Mouse (Mus musculus) brain, embryonic 18.5 days (tissue): Measurements from ENCODE around the gene Pde4c.

ENCODE experiments used
- DNase-seq: peaks from one replicate; pipeline ENCODE4 v3.0.0-alpha.2; 2012; ENCODE audit warnings: low read depth, low spot score

Gene Pde4c

GRCm38 (mm10) chr8:70723486-70724210, at the start of gene Pde4c:
TSS of gene Pde4c (plus strand) at chr8:70723720.
- DNase-seq = no peak

- no peak for DNase-seq
Observed at GRCm38 (mm10) chr8:70674109-70674508, 49.4 kb upstream of the Pde4c start.

DNA sequence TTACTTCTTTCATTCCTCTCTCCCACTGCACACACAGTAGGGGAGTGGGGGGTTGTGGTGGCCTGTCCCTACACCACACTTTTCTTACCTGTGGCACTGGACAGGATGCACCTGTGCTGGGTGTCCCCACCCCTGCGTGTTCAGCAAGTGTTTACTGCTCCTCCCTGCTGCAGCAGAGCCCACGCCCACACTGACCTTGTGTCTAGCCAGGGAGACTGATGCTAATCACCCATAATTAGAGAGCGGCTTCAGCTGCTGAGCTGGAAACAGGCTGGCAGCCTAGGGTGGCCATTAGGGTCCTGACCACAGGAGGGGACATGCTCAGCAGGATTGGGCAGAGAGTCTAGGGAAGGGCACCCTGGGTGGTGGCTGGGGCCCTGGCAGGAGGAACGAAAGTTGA, 48.8 kb upstream of the Pde4c start:
- DNase-seq = no peak

DNA sequence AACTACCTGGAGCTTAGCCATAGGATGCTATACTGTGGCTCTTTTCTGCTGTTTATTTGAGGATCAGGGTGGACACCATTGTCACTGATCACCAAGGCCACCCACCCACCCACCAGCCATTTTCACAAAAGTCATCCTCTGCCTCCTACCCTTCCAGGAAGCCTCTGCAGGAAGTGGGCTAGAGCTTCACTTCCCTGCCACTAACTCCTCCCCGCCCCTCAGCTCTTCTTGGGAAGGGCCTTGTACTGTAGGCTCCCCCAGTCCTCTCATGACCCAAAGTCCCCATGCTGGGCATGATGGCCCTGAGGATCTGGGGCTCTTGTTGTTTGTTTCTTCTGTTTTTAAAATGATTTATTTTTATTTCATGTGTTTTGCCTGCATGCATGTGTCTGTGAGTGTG, 48.2 kb upstream of the Pde4c start:
- no peak for DNase-seq

DNA sequence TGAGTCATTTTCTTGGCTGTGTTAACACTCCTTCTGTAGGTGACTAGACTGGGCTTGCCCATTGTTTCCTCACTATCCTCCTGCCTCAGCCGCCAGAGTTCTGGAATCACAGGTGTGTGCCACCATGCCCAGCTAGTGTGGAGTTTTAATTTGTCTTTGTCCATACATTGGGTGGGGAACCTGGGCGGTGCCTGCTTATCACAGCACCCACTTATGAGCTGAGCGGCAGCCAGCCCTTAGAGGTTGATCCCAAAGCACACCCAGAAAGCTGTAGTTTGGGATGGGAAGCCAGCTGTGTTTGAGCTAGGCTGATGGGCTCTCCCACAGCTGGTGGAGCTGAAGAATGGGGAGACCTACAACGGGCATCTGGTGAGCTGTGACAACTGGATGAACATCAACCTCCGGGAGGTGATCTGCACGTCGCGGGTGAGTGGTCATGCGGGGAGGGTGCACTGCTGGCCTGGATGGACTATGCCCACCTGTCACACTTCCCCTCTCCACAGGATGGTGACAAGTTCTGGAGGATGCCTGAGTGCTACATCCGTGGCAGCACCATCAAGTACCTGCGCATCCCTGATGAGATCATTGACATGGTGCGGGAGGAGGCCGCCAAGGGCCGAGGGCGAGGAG, 46.0 kb upstream of the Pde4c start:
- DNase-seq = no peak

GRCm38 (mm10) chr8:70678679-70679078, 44.8 kb upstream of the Pde4c start:
- DNase-seq = no peak

DNA sequence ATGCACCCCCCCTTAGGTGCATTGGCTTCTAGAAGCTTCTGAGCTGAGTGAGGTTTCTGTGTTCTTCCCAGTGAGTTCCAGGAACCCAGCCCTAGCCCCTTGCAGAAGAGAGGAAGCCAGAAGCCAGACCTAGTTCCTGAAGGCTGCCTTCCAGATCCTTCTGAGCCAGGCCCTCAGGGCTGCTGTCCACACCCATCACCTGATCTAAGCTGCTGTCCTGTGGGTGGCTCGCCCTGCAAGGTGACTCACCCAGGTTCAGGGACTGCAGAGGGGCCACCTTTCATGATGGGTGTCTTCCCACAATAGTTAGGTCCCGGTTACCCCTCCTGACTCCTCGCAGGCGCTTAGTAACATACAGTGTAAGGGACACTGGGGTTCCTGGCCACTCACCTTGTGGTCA, 44.1 kb upstream of the Pde4c start:
- DNase-seq = no peak

DNA sequence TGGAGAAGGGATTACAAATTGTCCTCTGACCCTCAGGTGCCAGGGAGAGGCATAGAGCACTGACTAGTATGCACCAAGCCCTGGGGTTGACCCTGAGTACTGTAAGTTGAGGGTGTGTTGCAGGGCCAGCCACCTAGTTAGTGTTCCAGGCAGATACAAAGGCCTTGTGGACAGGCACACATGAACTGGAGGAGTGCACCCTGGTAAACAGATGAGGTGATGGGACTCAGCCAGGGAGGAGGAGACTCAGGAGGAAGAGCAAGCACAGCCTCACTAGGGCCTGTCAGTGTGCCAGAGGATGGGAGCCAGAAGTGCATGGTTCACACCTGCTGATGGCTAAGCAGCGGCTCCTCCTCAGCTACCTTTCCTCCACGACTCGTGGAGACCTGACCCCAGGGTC, 43.5 kb upstream of the Pde4c start:
- DNase-seq = no peak

DNA sequence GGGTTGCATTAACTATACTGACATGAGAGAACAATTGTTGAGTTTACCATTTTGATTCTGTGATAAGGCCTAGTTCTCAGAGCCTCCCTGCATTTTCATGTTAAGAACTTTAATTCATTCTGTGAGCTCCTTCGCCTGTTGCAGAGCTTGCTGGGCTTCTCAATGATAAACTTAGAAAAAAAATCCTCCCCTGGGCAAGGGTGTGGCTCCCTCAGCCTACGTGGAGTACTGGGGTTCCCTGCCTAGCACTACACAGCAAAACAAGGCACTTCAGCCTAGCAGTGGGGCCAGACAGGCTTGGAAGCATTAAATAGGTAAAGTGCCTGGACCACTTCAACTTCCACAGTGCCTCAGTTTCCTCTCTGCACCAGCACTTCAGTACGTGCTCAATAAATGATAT, 42.1 kb upstream of the Pde4c start:
- DNase-seq = no peak

DNA sequence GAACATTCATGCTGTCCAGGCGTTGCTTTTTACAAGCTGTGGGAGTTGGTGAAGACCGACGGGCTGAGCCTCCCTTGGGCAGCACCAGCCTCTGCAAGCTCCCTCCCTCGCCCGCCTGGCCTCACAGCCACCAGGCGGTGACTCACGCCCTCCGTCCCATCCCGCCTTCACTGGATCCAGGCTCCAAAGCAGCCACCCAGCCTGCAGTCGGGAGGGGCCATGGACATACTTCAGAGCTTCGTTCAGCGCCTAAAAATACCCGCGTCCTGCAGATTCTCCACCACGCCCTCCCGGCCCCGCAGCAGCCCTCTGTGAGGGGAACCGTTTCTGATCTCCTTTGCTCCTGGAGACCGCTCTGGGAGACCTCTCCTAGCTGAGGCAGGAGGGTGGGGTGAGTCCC, 41.3 kb upstream of the Pde4c start:
- DNase-seq = no peak

- no peak for DNase-seq
Observed at GRCm38 (mm10) chr8:70682692-70683091, 40.8 kb upstream of the Pde4c start.

GRCm38 (mm10) chr8:70684291-70684690, 39.2 kb upstream of the Pde4c start:
- DNase-seq = no peak

- DNase-seq = no peak
Observed at GRCm38 (mm10) chr8:70687576-70687975, 35.9 kb upstream of the Pde4c start.

DNA sequence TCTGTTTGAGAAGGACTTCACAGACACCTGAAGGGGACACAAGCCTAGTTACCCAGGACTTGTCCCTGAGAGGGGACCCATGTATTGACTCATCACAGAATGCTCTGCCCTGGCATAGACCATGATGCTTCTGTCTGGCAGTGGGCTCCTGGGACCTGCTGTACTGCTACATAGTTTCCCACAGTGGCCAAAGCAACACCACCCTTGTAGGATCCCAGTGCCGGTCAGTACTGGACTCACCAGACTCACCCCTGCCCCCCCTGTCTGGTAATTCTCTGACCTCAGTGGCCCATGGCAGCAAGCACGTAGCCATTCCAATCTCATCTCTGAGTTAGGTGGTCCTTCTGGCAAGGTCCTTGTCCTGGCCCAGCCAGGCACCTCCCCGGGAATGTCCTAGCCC, 35.4 kb upstream of the Pde4c start:
- no peak for DNase-seq

DNA sequence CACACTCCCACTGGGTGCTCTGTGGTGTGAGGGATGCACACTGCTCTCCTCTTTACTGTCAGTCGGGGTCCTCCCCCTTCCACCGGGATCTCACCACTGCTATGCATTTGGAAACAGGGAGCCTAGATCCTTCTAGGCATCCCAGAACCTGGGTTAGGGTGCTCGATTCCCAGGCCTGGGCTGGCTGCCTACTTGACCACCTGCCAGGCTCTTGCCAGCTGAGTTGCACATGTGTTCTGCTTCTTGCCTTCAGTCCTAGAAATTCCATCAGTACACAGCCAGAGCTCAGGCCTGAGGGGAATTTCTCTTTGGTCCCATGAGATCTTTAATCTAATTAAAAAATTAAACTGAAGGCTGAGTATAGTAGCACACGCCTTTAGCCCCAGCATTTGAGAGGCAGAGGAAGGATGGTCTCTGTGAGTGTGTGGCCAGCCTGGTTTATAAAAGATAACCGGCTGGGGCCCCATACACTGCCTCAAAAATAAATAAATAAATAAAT, 33.6 kb upstream of the Pde4c start:
- no peak for DNase-seq

DNA sequence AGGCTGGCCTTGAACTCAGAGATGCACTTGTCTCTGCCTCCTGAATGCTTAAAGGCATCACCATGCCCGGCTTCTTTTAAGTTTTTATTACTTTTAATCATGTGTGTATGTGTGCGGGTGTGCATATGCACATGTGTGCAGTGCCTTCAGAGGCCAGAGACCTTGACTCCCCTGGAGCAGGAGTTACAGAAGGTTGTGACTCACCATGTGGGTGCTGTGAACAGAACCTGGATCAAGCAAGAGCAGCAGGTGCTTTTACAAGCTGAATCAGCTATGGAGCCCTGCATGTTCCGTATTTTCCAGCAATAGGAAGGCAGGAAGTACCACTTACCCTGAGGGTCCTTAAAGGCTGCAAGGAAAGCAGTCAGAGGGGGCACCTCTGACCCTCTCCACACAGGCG, 32.3 kb upstream of the Pde4c start:
- no peak for DNase-seq

- no peak for DNase-seq
Observed at GRCm38 (mm10) chr8:70691727-70692231, 31.7 kb upstream of the Pde4c start.

GRCm38 (mm10) chr8:70693636-70694035, 29.9 kb upstream of the Pde4c start:
- no peak for DNase-seq

GRCm38 (mm10) chr8:70695318-70696018, 28.1 kb upstream of the Pde4c start:
- DNase-seq = no peak

GRCm38 (mm10) chr8:70696019-70696885, 27.3 kb upstream of the Pde4c start:
- no peak for DNase-seq

DNA sequence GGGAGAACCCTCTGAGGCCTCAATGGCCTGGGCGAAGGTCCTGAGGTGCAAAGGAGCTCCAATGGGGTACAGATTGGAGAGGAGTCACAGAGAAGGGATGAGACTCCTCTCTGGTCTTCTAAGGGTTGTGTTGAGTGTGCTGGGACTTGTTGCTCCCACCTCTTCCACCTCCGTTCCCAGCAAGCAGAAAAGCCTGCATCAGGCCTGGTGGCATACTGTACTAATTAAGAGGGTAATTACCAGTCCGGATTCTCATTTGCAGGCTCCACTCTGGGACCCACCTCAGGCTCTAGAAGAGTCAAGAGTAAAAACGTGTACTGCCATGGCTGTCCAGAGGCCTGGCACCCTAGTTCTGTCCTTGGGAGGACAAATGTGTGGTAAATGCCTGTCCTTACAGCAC, 26.6 kb upstream of the Pde4c start:
- no peak for DNase-seq
